Mouse (Mus musculus): ENCODE measurements around the gene 4930524B15Rik. TPM values are rescaled to one million over a fixed set of nuclear protein-coding genes. Genes with fewer than 3 reads are reported as not detected.
A peak's percentile ranks its signal among the peaks of the same experiment; 100 is the strongest.

The 4930524B15Rik gene
- polyA plus RNA-seq, 1 experiment: not detected

DNA sequence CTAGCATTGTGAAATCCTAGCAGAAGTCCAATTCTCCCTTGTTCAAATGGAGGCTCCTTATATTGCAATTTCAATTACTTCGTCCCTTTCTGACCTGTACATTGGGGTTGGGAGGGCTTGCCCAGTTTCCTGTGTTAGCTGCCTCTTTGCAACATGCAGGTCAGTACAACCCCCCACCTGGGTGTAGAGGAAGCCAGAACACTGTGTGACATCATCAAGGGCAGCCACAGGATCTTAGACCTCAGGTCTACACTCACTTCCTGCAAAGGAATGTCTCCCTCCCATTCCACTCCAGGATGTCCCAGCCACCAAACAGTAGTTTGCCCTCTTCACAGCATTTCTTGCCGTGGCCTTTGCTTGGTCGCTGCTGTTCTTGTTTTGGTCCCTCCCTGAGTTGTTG, 19.9 kb upstream of the 4930524B15Rik start:
- Histone ChIP-seq H3K4me1 (ENCODE audit: control insufficient read depth, insufficient read depth, low read length) (peaks cover 3% of the 10 kb centered on the region), H3K4me3 (replicated peaks; ENCODE audit: control insufficient read depth, low read depth, low read length) (no peak overlapping the region), H3K27ac (ENCODE audit: control insufficient read depth, insufficient read depth, low read depth, low read length, poor library complexity) (no peak overlapping the region)
- TF ChIP-seq CTCF (IDR thresholded peaks at IDR 0.05; ENCODE audit: control insufficient read depth, insufficient read depth, low read length) (no peak), POLR2A (IDR thresholded peaks at IDR 0.05; ENCODE audit: borderline replicate concordance, control insufficient read depth, low read depth, low read length) (no peak)
- whole genome bisulfite sequencing: 57% methylated on average over 3 of the region's 3 CpGs

DNA sequence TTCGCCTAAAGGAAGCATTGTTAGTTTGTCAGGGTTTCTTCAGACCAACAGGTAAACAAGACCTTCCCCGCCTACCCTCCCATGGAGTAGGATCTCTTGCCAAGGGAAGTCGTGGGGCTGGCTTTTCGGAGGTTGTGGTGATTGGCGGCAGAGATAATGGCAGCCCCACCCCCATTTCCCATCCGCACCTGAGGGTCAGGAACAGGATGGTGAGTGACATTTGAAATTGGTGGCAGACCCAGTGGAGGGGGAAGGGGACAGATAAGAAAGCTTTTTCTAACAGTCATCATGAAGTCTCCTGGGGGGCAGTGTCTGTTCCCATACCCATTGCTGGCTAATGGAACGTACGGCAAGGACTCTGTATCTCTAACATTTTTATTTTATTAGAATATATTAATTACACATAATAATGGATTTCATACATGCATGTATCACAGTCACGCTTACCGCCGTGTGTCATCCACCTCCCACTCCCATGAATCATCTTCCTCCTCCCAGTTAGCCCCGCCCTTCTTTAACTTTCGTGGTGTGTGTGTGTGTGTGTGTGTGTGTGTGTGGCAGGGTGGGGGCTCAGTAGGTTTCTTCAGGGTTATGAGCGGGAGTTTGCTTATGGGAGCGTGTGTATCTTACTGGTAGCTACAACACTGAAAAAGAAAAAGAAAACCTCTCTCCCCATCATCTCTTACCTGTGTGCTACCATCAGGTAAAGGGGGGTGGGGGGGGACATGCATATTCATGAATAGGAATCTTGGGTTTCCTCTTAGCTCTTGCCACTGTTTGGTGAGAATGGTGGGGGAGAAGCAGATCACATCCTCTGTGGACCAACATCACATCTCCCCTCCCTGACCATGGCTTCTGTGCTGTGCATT, 16.7 kb upstream of the 4930524B15Rik start:
- Histone ChIP-seq H3K27ac (ENCODE audit: control insufficient read depth, insufficient read depth, low read depth, low read length, poor library complexity) (peak overlapping the region; percentile 19; the same call in 1 of the 2 replicates), H3K4me1 (ENCODE audit: control insufficient read depth, insufficient read depth, low read length) (peaks cover 3% of the 10 kb centered on the region), H3K4me3 (replicated peaks; ENCODE audit: control insufficient read depth, low read depth, low read length) (peak overlapping the region; percentile 62)
- TF ChIP-seq CTCF (IDR thresholded peaks at IDR 0.05; ENCODE audit: control insufficient read depth, insufficient read depth, low read length) (no peak), POLR2A (IDR thresholded peaks at IDR 0.05; ENCODE audit: borderline replicate concordance, control insufficient read depth, low read depth, low read length) (no peak)
- WGBS: 13% methylated on average over 15 of the region's 15 CpGs

DNA sequence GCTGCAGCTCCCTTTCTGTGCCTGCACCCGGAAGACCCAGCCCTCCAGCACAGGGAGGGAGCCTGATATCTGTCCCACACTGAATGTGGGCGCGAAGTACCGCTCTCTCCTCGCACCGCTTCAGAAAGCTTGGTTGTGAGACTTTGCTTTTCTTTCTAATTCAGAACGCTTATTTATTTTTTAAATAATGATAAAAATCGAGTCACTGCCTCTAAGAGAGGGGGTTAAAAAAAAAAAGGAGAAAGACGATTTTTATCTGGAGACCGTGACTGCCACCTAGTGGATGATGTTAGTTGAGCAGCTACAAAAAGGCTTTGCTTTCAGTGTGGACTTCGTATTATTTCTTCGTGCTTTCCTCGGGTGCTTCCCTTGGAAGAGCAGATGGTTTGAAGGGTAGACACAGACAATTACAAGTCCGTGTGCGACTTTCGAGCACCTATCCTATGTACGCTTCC, 16.0 kb upstream of the 4930524B15Rik start:
- TF ChIP-seq CTCF (IDR thresholded peaks at IDR 0.05; ENCODE audit: control insufficient read depth, insufficient read depth, low read length): peak; percentile 14; the same call in 1 of the 2 replicates
- no peak for TF ChIP-seq POLR2A (IDR thresholded peaks at IDR 0.05; ENCODE audit: borderline replicate concordance, control insufficient read depth, low read depth, low read length)
- Histone ChIP-seq H3K4me3 (replicated peaks; ENCODE audit: control insufficient read depth, low read depth, low read length) (peak overlapping the region; percentile 62), H3K4me1 (ENCODE audit: control insufficient read depth, insufficient read depth, low read length) (peaks cover 3% of the 10 kb centered on the region), H3K27ac (ENCODE audit: control insufficient read depth, insufficient read depth, low read depth, low read length, poor library complexity) (no peak overlapping the region)
- WGBS: 3% methylated on average over 17 of the region's 17 CpGs

DNA sequence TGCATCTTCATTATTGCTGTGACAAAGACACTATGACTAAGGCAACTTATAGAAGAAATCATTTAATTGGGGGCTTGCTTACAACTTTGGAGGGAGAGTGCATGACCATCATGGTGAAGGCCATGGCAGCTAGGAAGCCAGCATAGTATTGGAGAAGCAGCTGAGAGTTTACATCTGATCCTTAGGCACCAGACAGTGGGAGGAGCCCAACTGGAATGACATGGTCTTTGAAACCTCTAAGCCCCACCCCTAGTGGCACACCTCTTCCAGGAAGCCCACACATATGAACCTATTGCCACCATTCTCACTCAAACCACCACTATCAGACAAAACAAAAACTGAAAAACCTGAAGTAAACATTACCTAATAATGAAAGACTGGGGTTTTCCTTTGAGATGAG, 5.3 kb upstream of the 4930524B15Rik start:
- Histone ChIP-seq H3K4me1 (ENCODE audit: control insufficient read depth, insufficient read depth, low read length) (no peaks in the 10 kb centered on the region), H3K4me3 (replicated peaks; ENCODE audit: control insufficient read depth, low read depth, low read length) (no peak overlapping the region), H3K27ac (ENCODE audit: control insufficient read depth, insufficient read depth, low read depth, low read length, poor library complexity) (no peak overlapping the region)
- no peak for TF ChIP-seq CTCF (IDR thresholded peaks at IDR 0.05; ENCODE audit: control insufficient read depth, insufficient read depth, low read length)

DNA sequence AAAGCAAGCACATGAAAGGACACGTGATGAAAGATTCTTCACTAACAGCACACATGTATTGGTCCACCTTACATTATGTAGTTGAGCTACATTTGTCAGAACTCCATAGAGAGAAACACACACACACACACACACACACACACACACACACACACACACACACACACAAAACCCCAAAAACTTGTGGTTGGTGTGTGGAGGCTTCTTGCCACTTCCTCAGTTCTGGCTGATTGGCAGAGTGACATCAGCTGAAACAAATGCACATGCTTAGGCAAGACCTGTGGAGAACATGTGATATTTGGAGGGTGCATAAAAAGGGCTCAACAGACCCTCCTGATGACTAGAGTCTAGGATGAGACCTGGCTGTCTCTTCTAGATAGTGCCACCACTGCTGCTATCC, 1.4 kb upstream of the 4930524B15Rik start:
- no peak overlapping the region for H3K4me3 ChIP-seq (replicated peaks; ENCODE audit: control insufficient read depth, low read depth, low read length)

DNA sequence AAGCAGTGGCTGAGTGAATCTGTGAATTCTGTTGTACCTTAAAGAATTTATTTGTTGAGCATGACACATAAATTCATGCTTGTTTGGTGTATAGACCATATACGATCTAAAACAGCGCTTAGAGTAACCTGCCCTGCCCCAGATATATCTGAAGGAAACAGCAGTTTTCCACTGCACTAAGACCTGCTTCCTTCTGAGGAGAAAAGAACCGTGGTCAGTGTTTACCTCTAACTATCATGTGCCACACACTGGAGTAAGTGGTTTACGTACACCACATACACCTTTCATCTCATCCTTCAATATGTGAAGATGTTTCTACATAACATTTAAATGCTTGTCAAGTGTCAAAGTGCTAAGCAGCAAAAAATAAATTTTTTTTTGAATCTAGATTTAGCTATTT, 8.7 kb downstream of the 4930524B15Rik start:
- no peak overlapping the region for H3K27ac ChIP-seq (ENCODE audit: control insufficient read depth, insufficient read depth, low read depth, low read length, poor library complexity)
- 31% methylated on average over 4 of the region's 4 CpGs for WGBS
- no peak overlapping the region for H3K4me3 ChIP-seq (replicated peaks; ENCODE audit: control insufficient read depth, low read depth, low read length)
- no peaks in the 10 kb centered on the region for H3K4me1 ChIP-seq (ENCODE audit: control insufficient read depth, insufficient read depth, low read length)
- TF ChIP-seq CTCF (IDR thresholded peaks at IDR 0.05; ENCODE audit: control insufficient read depth, insufficient read depth, low read length) (no peak), POLR2A (IDR thresholded peaks at IDR 0.05; ENCODE audit: borderline replicate concordance, control insufficient read depth, low read depth, low read length) (no peak)

More for the DNA sequence above, 1.4 kb upstream of the 4930524B15Rik start:
- Histone ChIP-seq H3K27ac (ENCODE audit: control insufficient read depth, insufficient read depth, low read depth, low read length, poor library complexity) (no peak overlapping the region), H3K4me1 (ENCODE audit: control insufficient read depth, insufficient read depth, low read length) (no peaks in the 10 kb centered on the region)
- TF ChIP-seq POLR2A (IDR thresholded peaks at IDR 0.05; ENCODE audit: borderline replicate concordance, control insufficient read depth, low read depth, low read length): no peak
- TF ChIP-seq CTCF (IDR thresholded peaks at IDR 0.05; ENCODE audit: control insufficient read depth, insufficient read depth, low read length): no peak
- 76% methylated on average over 1 of the region's 1 CpGs for WGBS

DNA sequence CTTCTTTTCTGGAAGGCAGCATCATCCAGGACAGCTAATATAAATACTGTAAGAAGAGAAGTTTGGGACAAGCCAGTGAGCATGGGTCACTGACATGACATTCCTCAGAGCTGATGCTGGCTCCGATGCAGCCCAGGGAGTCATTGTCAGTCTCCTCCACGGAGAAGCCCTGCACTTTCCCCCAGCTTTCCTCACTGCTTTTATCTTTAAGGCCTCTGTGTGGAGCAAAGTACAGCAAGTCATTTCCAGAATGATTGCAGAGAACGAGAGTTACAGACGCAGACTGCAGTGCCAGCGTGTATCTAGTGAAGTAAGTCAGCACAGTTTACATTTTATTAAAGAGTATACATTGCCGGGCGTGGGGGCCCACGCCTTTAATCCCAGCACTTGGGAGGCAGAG, 9.4 kb downstream of the 4930524B15Rik start:
- 77% methylated on average over 8 of the region's 8 CpGs for WGBS
- H3K4me3 ChIP-seq (replicated peaks; ENCODE audit: control insufficient read depth, low read depth, low read length): no peak overlapping the region

DNA sequence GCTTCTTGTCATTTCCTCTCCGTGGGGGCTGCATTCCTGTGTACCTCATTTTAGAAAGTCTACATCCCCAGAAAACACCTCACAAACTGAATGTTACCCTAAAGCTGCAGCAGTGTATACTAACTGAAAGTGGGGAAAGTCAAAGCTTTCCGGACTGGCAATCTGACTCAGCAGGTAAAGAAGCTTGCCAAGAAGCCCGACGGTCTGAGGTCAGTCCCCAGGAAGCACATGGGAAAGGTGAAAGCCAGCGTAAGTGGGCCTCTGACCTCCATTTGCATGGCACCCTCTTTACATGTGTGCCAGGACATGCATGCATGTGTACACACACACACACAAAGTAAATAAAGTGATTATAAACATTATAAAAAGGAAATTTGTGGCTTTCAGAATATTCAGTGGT, 10.3 kb downstream of the 4930524B15Rik start:
- Histone ChIP-seq H3K4me3 (replicated peaks; ENCODE audit: control insufficient read depth, low read depth, low read length) (no peak overlapping the region), H3K27ac (ENCODE audit: control insufficient read depth, insufficient read depth, low read depth, low read length, poor library complexity) (no peak overlapping the region), H3K4me1 (ENCODE audit: control insufficient read depth, insufficient read depth, low read length) (no peaks in the 10 kb centered on the region)
- no peak for TF ChIP-seq CTCF (IDR thresholded peaks at IDR 0.05; ENCODE audit: control insufficient read depth, insufficient read depth, low read length)
- no peak for TF ChIP-seq POLR2A (IDR thresholded peaks at IDR 0.05; ENCODE audit: borderline replicate concordance, control insufficient read depth, low read depth, low read length)
- 23% methylated on average over 5 of the region's 5 CpGs for WGBS

More for the DNA sequence above, 9.4 kb downstream of the 4930524B15Rik start:
- no peak overlapping the region for H3K27ac ChIP-seq (ENCODE audit: control insufficient read depth, insufficient read depth, low read depth, low read length, poor library complexity)
- TF ChIP-seq POLR2A (IDR thresholded peaks at IDR 0.05; ENCODE audit: borderline replicate concordance, control insufficient read depth, low read depth, low read length): no peak
- no peak for TF ChIP-seq CTCF (IDR thresholded peaks at IDR 0.05; ENCODE audit: control insufficient read depth, insufficient read depth, low read length)
- no peaks in the 10 kb centered on the region for H3K4me1 ChIP-seq (ENCODE audit: control insufficient read depth, insufficient read depth, low read length)
